Mouse (Mus musculus) heart, postnatal 10 days (tissue): Measurements from ENCODE around the gene Fggy. TPM values are rescaled to one million over a fixed set of nuclear protein-coding genes. Genes with fewer than 3 reads are reported as not detected.
A peak's percentile ranks its signal among the peaks of the same experiment; 100 is the strongest.

Experiments
- DNase-seq, 2 experiments: peaks; one replicate each; pipeline ENCODE4 v3.0.0; 2021
- intact Hi-C: fragments of 180-260 bp; cut with DNase I; formaldehyde crosslinking; loops from one replicate; pipeline ENCODE4 v1.15.1; 2025
- total RNA-seq, 2 experiments: library from RNA; stranded (reverse); gene quantifications; 2 replicates each; pipeline ENCODE4 v1.2.3; 2021

Gene Fggy
- total RNA-seq, 2 experiments from 2014 or later = 5.7 to 7.5 TPM

DNA sequence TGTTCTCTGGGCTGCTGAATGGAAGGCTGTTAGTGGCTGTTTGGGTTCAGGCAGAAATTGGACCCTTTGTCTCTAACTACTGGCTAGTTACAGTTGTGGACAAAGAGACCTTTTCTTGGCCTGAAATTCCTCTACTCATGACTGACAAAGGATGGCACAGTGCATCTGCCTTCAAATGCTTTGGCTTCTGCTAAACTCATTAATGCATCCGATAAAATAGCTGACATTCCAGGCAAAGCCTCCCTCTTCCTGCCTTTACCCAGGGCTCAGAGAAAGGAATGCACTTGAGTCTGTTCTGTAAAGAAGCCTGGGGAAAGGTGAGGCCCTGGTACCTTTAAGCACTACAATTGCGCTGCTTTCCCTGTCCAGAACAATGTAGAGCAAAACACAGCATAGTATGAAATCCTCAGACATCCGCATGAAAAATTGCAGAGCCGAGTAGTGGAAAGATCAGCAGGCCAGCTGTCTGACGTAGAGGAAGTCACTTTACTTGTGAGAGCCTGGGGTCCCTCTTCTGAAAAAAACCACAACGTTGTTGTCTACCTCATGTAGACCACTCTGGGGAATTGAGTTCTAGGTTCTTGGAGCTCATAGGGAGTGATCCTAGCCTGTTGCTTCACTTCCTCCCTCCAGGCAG is 288.8 kb downstream of the Fggy start:
- intact Hi-C loops = no loop called here
- DNase-seq = no peak

DNA sequence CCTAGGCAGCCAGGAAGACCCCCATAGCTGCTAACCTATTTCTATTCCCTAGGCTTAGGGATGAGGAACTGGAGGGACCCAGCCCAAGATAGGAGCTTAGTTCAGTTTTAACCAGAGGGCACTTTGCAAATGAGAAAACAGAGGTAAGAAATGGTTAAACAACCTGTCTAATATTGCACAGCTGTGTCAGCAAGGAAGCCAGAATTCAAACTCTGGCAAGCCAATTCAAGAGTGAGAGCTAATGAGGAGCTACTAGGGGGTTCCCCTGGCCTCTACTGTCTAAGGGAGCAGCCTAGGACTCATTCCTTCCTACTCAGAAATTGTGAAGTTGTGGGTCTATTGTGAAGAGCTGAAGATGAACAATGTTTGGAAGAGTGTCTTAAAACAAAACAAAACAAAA is 289.9 kb downstream of the Fggy start:
- DNase-seq = no peak
- intact Hi-C loops = no loop called here

- intact Hi-C loops = no loop called here
- DNase-seq = no peak
Observed at GRCm38 (mm10) chr4:95847664-95848063, 290.4 kb downstream of the Fggy start.

DNA sequence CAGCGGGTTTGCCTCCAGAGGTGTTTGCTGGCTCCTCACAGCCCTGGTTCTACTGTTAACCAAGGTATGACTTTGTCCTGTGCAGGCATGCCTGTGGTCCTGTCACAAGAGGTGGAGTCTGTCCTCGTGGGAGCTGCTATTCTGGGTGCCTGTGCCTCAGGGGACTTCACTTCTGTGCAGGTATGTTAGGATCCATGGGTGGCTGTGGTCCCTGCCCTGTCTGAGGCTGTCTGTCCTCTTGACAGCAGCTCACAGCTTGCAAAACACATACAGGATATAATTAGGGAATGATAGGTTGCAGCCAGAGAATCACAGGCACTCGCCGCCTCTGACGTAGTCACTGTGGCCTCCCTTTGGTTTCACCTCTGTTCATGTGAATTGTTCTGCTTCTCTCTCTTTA is 292.2 kb downstream of the Fggy start:
- intact Hi-C loops = no loop called here
- peak in 1 of 2 experiments; percentile 26 for DNase-seq

GRCm38 (mm10) chr4:95850044-95850739 is 292.9 kb downstream of the Fggy start:
- no peak for DNase-seq
- intact Hi-C loops = no loop called here

DNA sequence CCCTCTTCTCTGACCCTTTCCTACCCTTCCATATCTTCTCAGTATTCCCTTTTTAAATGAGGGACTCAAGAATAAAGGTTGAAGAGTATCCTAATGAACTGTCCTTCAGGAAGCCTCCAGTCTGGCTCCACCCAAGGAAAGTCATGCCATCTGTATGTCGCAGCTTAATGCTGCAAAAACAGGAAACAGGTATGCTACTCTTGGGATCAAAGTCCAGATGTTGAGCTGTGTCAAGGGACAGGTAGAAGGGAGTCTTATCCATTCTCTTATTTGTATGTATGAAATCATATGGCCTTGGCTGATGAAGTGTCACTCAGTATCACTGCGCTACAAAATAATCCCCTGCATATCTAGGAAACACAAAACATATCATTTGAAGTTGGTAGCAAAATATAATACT is 294.9 kb downstream of the Fggy start:
- intact Hi-C loops = no loop called here
- no peak for DNase-seq

DNA sequence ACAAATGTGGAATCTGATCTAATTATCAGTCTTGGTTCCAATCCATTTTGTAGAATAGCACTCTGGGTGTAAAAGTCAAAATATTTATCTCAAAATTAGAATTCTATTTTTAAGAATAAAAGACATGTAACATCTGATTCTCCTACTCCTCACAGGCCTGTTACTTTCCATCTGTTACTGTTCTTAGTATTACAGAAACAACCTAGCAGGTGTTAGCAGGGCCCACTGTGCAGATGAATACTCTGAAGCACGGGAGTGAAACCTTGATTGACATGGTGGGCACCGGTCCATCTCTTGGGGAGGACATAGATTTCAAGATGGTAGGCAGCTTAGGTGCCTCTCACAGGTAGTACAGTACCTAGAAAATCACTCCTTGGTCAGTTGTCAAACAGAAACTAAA is 298.7 kb downstream of the Fggy start:
- intact Hi-C loops = no loop called here
- no peak for DNase-seq

DNA sequence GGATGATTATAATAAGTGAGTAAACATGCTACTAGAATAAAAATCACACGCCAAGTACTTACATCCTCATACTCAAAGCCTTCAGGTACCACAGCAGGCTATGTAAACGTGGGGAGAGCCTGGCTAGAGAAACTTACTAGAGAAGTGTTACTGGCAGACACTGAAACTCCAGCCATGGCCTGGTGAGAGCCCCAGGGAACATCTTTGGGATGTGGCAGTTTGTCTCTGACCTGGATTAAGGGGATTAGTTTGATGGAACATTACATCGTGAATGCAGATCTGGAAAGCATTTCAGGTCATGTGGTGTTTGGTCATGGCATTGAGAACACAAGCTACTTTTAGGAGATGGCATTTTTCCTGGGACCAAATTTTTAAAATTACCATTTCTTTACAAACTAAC is 303.3 kb downstream of the Fggy start:
- intact Hi-C loops = loop anchor here (5.0 kb wide), 1 partner anchor 118 kb away; no protein-coding TSS in a partner anchor
- no peak for DNase-seq

DNA sequence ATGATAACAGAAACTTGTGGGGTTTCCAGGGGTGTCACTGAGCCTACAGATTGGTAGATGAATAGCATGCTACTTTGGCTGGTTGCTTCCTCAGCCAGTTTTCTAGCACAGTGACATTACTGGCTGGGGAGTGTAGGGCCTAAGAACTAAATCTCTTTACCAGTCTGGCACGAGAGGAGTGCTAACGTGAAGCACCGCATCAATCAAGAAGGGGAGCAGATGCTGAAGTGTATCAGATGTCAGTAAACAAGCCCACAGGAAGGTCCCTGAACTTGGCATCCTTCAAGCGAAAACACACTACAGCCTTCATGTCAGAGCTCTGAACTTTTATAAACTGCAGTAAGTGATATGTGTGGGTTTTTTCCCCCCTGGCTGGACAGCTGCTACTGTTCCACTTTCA is 303.8 kb downstream of the Fggy start:
- DNase-seq = no peak
- intact Hi-C loops = loop anchor here (5.0 kb wide), 1 partner anchor 119 kb away; no protein-coding TSS in a partner anchor

DNA sequence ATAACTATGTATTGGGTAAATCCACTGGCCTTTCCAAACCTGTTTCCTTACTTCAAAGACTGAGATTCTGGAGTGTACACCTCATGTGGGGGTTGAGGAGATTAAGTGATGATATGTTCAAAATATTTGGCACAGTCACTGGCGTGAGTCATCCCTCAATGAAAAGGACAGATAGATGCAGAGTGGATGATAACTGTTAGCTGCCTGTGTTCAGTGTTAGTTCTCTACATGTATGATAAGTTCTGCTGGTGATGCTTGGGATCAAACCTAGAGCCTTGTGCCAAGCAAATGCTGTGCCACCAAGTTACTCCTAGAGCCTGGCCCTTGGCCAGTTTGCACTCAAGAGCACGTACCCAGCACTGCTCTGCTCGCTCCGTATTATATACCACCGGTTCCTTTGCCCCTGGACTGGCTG is 304.4 kb downstream of the Fggy start:
- intact Hi-C loops = loop anchor here (5.0 kb wide), 1 partner anchor 119 kb away; no protein-coding TSS in a partner anchor
- peak in 1 of 2 experiments; percentile 21 for DNase-seq

DNA sequence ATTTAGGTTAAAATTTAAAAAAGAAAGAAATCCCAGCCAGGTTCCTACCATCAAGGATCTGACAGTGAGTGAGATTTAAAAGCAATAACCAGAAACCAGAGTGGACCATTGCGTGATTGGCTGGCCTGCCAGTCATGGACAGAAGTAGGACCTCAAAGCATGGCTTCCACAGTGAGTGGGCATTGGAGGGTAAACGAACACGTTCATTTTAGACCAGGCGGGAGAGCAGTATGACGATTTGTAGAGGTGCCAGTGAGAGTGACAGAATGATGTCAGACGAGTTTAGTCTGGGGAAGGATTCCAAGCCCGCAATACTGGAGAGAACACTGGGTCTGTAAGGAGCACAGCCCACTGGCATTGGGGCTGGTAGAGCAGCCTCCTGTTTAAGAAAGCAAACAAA is 305.0 kb downstream of the Fggy start:
- no peak for DNase-seq
- intact Hi-C loops = loop anchor here (5.0 kb wide), 1 partner anchor 120 kb away; no protein-coding TSS in a partner anchor

GRCm38 (mm10) chr4:95862781-95863499 is 305.6 kb downstream of the Fggy start:
- intact Hi-C loops = loop anchor here (5.0 kb wide), 1 partner anchor 121 kb away; no protein-coding TSS in a partner anchor
- peak; percentile 26 to 33 for DNase-seq

DNA sequence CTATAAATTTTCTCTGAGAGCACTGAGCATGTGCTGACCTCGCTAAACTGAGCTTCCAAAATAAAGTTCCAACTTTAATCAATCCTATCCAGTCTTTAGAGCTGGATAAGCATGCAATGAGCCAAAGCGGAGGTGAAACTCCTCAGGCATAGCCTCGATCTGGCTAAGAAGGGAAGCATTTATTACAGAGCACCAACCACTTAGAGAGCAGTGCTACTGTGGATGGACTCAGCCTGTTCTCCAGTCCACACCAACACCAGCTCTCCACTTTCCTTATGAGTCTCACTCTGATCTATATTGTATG is 306.1 kb downstream of the Fggy start:
- intact Hi-C loops = loop anchor here (5.0 kb wide), 1 partner anchor 121 kb away; no protein-coding TSS in a partner anchor
- no peak for DNase-seq

DNA sequence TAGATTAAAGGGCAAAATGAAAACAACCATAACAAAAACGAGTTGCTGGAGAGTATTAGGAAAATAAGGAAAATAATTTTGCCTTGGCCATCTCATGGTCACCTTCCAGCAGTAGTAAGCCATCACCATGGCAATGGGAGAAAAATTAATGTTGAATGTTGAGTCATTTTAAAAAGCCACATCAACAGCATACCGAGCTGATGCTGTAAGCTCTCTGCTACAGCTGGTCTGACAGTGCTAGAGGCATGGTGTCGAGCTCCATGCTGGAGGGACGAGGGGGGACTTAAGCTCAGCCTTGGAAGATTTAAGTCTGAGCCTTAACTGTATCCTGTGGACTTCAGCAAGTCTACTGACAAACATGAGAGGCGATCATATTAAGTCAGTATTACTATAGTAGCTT is 307.9 kb downstream of the Fggy start:
- DNase-seq = no peak
- intact Hi-C loops = no loop called here

DNA sequence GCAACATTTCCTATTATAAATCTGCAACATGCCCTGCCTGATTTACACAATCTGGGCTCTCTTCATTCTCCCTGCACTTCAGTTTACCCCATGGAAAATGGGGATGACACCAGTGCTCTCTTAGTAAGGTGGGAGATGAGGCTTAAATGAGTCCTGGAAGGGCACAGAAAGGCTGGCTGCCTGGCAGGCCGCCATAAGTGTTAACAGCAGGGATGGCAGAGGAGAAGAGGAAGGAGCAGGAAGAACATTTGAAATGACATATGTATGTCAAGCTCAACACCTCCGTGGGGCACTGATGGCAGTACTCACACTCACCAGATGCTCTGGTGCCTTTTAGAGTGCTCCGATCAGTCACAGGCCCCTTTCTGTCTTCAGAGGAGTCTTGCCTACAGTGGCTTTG is 308.6 kb downstream of the Fggy start:
- intact Hi-C loops = no loop called here
- DNase-seq = no peak

GRCm38 (mm10) chr4:95867103-95867502 is 309.8 kb downstream of the Fggy start:
- intact Hi-C loops = no loop called here
- no peak for DNase-seq

GRCm38 (mm10) chr4:95868348-95868747 is 311.0 kb downstream of the Fggy start:
- intact Hi-C loops = no loop called here
- DNase-seq = no peak

DNA sequence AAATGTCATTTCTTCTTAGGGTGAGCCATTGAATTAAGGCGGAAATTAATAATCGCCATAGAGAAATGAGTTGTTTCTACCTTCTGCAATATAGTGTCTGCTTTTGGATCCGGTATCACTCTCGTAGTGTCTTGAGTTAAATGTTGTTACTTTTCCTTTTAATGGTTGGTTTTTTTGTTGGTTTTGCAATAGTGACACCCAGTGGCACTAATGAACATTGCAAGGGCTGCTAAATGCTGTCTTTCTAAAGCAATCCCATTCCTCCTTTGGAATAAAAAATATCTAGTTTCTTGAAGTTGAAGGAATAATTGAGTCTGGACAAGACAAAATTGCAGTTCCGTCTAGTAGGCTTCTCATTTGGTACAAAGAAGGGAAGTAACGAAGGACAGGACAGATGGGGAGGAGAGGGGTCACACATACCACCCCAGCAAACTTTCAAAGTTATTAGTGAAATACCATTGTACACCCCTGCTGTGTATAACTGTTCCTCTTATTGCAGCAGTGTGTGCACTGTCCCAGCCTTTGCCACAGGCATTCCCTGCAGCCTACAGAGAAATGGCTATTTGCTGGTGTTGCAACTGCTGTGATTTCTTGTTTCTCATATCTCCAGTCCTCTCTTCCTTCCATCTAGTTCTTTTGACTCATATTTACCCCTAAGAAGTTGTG is 314.0 kb downstream of the Fggy start:
- peak; percentile 45 to 81 for DNase-seq
- intact Hi-C loops = loop anchor here (1.0 to 5.0 kb wide), 4 partner anchors 53 to 863 kb away; no protein-coding TSS in a partner anchor

DNA sequence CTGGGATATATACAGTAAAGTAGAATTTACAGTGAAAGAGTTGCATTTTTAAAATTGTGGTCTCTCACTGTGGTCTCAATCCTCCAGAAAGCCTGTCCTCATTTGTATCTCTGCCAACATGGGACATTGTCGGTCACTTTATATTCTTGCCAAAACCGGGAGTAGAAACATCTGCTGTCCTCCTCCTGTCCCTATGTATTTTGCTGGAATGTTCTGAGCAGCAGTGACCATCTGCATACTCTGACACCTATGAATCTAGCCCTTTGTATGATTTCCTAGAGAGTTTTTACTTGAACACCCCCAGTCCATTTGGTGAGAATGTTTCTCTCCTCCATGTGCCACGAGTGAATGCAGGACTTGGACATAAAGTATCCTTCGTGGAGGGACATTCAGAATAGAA is 318.6 kb downstream of the Fggy start:
- intact Hi-C loops = no loop called here
- DNase-seq = no peak

DNA sequence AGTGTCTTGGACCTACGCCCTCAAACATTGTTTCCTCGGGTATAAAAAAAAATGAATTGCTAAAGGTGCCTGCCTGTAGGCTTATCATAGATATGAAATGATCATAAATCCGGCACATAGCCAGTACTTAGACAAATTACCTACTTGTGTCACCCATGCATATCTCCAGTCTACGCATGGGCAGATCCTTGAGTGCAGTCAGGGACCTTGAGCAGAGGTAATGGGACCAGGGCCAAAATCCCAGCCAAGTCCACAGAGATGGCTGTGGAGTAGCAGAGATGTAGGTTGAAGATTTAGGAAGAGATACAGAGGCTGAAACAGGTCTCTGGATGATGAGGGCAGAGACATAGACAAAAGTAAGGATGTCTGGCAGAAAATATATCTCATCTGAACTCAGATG is 320.1 kb downstream of the Fggy start:
- intact Hi-C loops = no loop called here
- no peak for DNase-seq

DNA sequence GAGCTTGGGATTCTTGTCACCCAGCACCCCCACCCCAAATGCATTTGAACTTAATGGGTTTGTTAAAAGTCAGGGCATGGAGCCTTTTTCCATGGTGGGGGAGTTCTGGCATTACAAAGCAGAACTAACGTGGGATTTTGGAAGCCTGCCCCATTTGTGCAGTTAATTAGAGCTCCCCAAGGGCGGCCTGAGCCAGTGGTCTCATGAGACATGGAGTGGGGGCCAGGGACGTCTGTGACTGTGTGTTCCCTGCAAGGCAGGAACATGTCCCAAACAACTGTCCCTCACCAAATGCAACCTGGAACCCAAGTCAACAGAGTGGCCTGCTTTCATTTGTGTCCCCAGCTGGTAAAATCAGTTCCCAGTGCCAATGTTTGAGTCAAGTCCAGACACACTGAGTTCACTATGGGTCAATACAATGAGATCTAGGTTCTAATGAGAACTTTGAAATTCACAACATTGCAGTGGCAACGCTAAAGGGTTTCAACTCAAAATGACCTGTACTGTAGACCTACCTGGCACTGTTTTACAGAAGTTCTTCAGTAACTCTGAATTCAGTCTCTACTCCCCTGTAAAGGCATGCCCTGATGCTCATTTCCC is 324.5 kb downstream of the Fggy start:
- no peak for DNase-seq
- intact Hi-C loops = no loop called here
